Mouse (Mus musculus) thymus, adult 2 months (tissue): Measurements from ENCODE around the gene Olfr811.

ENCODE experiments used
- CTCF ChIP-seq: fragments of 200-500 bp; IDR thresholded peaks from 2 replicates; pipeline ENCODE4 v1.5.1; 2012; ENCODE audit warnings: mild to moderate bottlenecking, control low read depth, low read length, moderate library complexity, borderline replicate concordance; ENCODE audit not compliant: control insufficient read depth, poor library complexity, insufficient read depth; ENCODE audit errors: extremely low read depth
- POLR2A ChIP-seq: fragments of 200-500 bp; IDR thresholded peaks from 2 replicates; pipeline ENCODE4 v1.6.1; 2012; ENCODE audit warnings: mild to moderate bottlenecking, low read length, control low read depth, moderate library complexity; ENCODE audit not compliant: control insufficient read depth, poor library complexity, insufficient read depth; ENCODE audit errors: extremely low read depth

DNA sequence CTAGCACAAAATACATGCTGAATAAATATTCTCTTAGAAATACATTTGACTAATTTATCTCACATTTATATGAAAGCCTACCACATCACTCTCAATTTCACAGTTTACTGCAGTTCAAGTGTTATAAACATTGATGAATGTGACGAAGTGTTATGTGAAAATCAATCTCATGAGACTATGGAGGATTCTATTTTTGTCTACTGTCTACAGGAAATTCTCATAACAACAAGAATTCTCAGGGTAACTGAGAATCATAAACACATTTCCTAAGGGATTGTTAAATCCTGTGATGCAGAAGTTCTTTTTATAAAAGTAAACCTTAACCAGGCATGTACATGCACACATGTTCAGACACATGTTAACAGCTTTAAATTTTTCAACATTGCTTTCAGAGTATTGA, 41.8 kb upstream of the Olfr811 start, which contains the start of gene Olfr812:
- TF ChIP-seq CTCF (no peak), POLR2A (no peak)
